Mouse (Mus musculus): ENCODE data around the gene Ssh3.
A peak's percentile ranks its signal among the peaks of the same experiment; 100 is the strongest.
"Not testable (repeated sequence)": the region's sequence is repeated elsewhere in the genome, so short reads cannot be mapped to it uniquely, and the experiment has no call there.

The Ssh3 gene

GRCm38 (mm10) chr19:4296611-4297010 is 27.6 kb upstream of the Ssh3 start:
- DNase-seq (ENCODE audit: low spot score) = no peak

- no peak for DNase-seq (ENCODE audit: low spot score)
Observed at GRCm38 (mm10) chr19:4295391-4295790, 26.4 kb upstream of the Ssh3 start.

GRCm38 (mm10) chr19:4294381-4295097 is 25.6 kb upstream of the Ssh3 start:
- no peak for DNase-seq (ENCODE audit: low spot score)

GRCm38 (mm10) chr19:4291161-4291560 is 22.2 kb upstream of the Ssh3 start:
- no peak for DNase-seq (ENCODE audit: low spot score)

- no peak for DNase-seq (ENCODE audit: low spot score)
Observed at GRCm38 (mm10) chr19:4290749-4291148, 21.8 kb upstream of the Ssh3 start.

- DNase-seq (ENCODE audit: low spot score) = no peak
Observed at GRCm38 (mm10) chr19:4283653-4284052, 14.7 kb upstream of the Ssh3 start.

GRCm38 (mm10) chr19:4282898-4283553 is 14.0 kb upstream of the Ssh3 start, which contains the start of gene Ankrd13d:
TSS of gene Ankrd13d (minus strand) at chr19:4283137.
- peak; percentile 60 for DNase-seq (ENCODE audit: low spot score)

- DNase-seq (ENCODE audit: low spot score) = no peak
Observed at GRCm38 (mm10) chr19:4280425-4280824, 11.4 kb upstream of the Ssh3 start.

- no peak for DNase-seq (ENCODE audit: low spot score)
Observed at GRCm38 (mm10) chr19:4279487-4279886, 10.5 kb upstream of the Ssh3 start.

GRCm38 (mm10) chr19:4270972-4271371 is 2.0 kb upstream of the Ssh3 start:
- no peak for DNase-seq (ENCODE audit: low spot score)

GRCm38 (mm10) chr19:4270187-4270586 is 1.2 kb upstream of the Ssh3 start:
- no peak for DNase-seq (ENCODE audit: low spot score)

GRCm38 (mm10) chr19:4265956-4266355 is 3.0 kb downstream of the Ssh3 start:
- no peak for DNase-seq (ENCODE audit: low spot score)

GRCm38 (mm10) chr19:4264171-4264780 is 4.7 kb downstream of the Ssh3 start:
- no peak for DNase-seq (ENCODE audit: low spot score)

GRCm38 (mm10) chr19:4263702-4264101 is 5.3 kb downstream of the Ssh3 start:
- DNase-seq (ENCODE audit: low spot score) = no peak

- no peak for DNase-seq (ENCODE audit: low spot score)
Observed at GRCm38 (mm10) chr19:4262756-4263155, 6.2 kb downstream of the Ssh3 start.

- no peak for DNase-seq (ENCODE audit: low spot score)
Observed at GRCm38 (mm10) chr19:4261038-4261698, 7.8 kb downstream of the Ssh3 start.

GRCm38 (mm10) chr19:4257897-4258252 is 11.1 kb downstream of the Ssh3 start:
- DNase-seq (ENCODE audit: low spot score) = no peak

- DNase-seq (ENCODE audit: low spot score) = peak; percentile 94
Observed at GRCm38 (mm10) chr19:4257216-4257896, 11.6 kb downstream of the Ssh3 start.

- DNase-seq (ENCODE audit: low spot score) = no peak
Observed at GRCm38 (mm10) chr19:4255583-4256162, 13.3 kb downstream of the Ssh3 start.

GRCm38 (mm10) chr19:4254230-4254629 is 14.8 kb downstream of the Ssh3 start:
- DNase-seq (ENCODE audit: low spot score) = no peak

GRCm38 (mm10) chr19:4248683-4249082 is 20.3 kb downstream of the Ssh3 start:
- DNase-seq (ENCODE audit: low spot score) = not testable (repeated sequence)

- DNase-seq (ENCODE audit: low spot score) = no peak
Observed at GRCm38 (mm10) chr19:4247010-4247409, 22.0 kb downstream of the Ssh3 start.

Data from c-Kit-positive CD71-positive TER-119-positive erythroid progenitor cells, embryonic 14.5 days (primary cell).